Mouse (Mus musculus): Measurements from ENCODE around the gene Hs3st3b1. TPM values are rescaled to one million over a fixed set of nuclear protein-coding genes. Genes with fewer than 3 reads are reported as not detected.

Hs3st3b1 gene
- total RNA-seq, 2 experiments from 2014 or later: 1.1 to 1.2 TPM

DNA sequence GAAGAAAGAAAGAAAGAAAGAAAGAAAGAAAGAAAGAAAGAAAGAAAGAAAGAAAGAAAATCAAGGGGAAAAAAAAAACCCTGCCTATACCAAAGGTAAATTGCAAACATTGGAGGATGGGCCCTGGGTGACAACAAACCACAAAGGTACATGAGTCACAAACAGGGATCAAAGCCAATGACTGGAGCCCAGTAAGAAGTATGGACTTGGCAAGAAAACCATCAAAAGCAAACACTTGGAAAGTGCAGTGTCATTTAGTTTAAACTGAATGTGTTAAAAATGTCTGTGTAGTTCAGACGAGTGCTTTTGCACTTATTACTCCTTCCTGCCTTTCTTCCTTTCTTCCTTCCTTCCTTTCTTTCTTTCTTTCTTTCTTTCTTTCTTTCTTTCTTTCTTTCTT is 59.3 kb downstream of the Hs3st3b1 start:
- H3K4me3 ChIP-seq: no peak overlapping the region
- TF ChIP-seq CTCF (IDR thresholded peaks at IDR 0.05): no peak
- DNase-seq (ENCODE audit: extremely low spot score in 1 of 2, low spot score in 2 of 2): no peak
- H3K27ac ChIP-seq: no peak overlapping the region
- intact Hi-C loops (cut with DNase I): no loop called here

GRCm38 (mm10) chr11:63861982-63862381 is 60.1 kb downstream of the Hs3st3b1 start:
- DNase-seq (ENCODE audit: extremely low spot score in 1 of 2, low spot score in 2 of 2): no peak
- Histone ChIP-seq H3K4me3 (no peak overlapping the region), H3K27ac (no peak overlapping the region)
- TF ChIP-seq CTCF (IDR thresholded peaks at IDR 0.05): no peak
- intact Hi-C loops (cut with DNase I): no loop called here

DNA sequence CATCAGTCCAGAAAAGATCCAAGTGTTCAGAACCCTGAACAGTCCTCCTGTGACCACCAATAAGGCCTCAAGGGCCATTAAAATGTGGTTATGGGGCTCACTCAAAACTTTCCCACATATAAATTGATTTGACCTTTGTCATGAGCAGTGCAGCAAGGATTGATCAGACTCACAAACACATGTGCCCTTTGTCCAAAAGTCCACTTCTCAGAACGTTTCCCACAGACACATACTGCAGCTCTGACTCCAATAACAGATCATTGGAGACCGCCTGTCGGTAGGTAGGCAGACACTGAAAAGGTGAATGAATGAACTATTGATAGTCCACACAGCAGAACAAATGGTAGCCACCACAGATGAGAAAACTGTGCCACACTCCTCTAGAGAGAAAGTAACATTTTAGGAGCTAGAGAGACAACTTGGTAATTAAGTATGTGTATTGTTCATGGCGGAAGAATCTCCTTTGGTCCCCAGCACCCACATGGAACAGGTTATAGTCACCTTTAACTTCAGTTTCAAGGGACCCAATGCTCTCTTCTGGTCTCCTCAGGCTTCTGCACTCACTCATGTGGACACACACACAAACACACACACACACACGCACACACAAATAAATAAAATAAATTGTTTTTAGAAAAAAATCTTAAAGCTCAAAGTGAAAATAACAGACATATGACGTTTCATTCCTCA is 70.9 kb downstream of the Hs3st3b1 start:
- no peak for TF ChIP-seq CTCF (IDR thresholded peaks at IDR 0.05)
- no peak for DNase-seq (ENCODE audit: extremely low spot score in 1 of 2, low spot score in 2 of 2)
- no peak overlapping the region for H3K27ac ChIP-seq
- intact Hi-C loops (cut with DNase I): no loop called here
- no peak overlapping the region for H3K4me3 ChIP-seq

DNA sequence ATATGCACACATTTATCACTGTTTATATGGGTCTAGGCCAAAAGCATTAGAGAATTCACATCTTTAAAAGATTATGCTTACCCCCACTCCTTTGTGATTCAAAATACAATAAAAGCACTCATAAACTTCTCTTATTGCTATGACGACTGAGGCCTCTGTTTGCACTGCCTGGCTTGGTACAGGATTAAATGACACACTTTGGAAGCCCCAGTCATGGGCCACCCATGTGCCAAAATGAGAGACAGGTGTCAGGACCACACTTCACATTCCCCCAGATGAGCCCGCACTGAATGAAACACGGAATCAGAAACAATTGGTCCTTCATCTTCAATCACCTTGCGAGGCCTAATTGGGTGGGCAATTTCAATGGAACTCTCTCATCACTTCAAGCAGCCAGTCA is 71.8 kb downstream of the Hs3st3b1 start:
- intact Hi-C loops (cut with DNase I): no loop called here
- TF ChIP-seq CTCF (IDR thresholded peaks at IDR 0.05): no peak
- no peak overlapping the region for H3K27ac ChIP-seq
- H3K4me3 ChIP-seq: no peak overlapping the region
- no peak for DNase-seq (ENCODE audit: extremely low spot score in 1 of 2, low spot score in 2 of 2)

DNA sequence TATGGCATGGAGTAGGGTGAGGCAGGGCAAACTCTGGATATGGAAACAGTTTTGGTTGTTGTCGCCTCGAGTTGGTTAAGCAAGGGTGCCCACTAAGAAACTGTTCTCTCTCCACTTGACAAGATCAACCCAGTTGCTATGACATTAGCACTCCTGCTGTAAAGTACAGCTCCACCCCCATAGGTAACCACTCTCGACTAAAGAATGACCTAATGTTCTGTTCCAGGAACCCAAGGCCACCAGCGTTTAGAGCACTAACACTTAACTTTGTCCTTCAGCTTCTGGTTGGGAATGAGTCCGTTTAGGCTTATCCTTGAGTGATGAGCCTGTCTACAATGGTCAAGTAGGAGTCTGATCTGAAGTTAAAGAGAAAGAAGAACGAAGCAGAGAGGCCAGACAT is 76.7 kb downstream of the Hs3st3b1 start:
- no peak overlapping the region for H3K27ac ChIP-seq
- intact Hi-C loops (cut with DNase I): no loop called here
- no peak for TF ChIP-seq CTCF (IDR thresholded peaks at IDR 0.05)
- no peak overlapping the region for H3K4me3 ChIP-seq
- DNase-seq (ENCODE audit: extremely low spot score in 1 of 2, low spot score in 2 of 2): no peak

GRCm38 (mm10) chr11:63844701-63845100 is 77.4 kb downstream of the Hs3st3b1 start:
- no peak for TF ChIP-seq CTCF (IDR thresholded peaks at IDR 0.05)
- intact Hi-C loops (cut with DNase I): no loop called here
- Histone ChIP-seq H3K4me3 (no peak overlapping the region), H3K27ac (no peak overlapping the region)
- no peak for DNase-seq (ENCODE audit: extremely low spot score in 1 of 2, low spot score in 2 of 2)

- no peak overlapping the region for H3K4me3 ChIP-seq
- TF ChIP-seq CTCF (IDR thresholded peaks at IDR 0.05): no peak
- H3K27ac ChIP-seq: no peak overlapping the region
- no peak for DNase-seq (ENCODE audit: extremely low spot score in 1 of 2, low spot score in 2 of 2)
- intact Hi-C loops (cut with DNase I): no loop called here
These were observed 84.6 kb downstream of the Hs3st3b1 start for GRCm38 (mm10) chr11:63837526-63837925.

Other genes with a start within 250 kb of the Hs3st3b1 start
- gene Cox10, start 157.2 kb upstream of the Hs3st3b1 start, total RNA-seq (2021): 10 to 100 TPM; 22.0 to 27.4 TPM